Mouse (Mus musculus) embryonic facial prominence, embryonic 10.5 days (tissue): ENCODE results near the gene Pgd. TPM values are rescaled to one million over a fixed set of nuclear protein-coding genes. Genes with fewer than 3 reads are reported as not detected.

Experiments used
- DNase-seq: peaks from one replicate; pipeline ENCODE4 v3.0.0-alpha.2; 2017; ENCODE audit warnings: low spot score
- H3K27ac ChIP-seq: fragments of 300-500 bp; sonication (generic); replicated peaks from 2 replicates; pipeline ENCODE4 v1.5.1; 2016; ENCODE audit warnings: mild to moderate bottlenecking
- H3K27me3 ChIP-seq: fragments of 300-500 bp; sonication (generic); replicated peaks from 2 replicates; pipeline ENCODE4 v1.6.1; 2016; ENCODE audit warnings: low read depth, mild to moderate bottlenecking; ENCODE audit not compliant: poor library complexity, severe bottlenecking
- H3K36me3 ChIP-seq: fragments of 300-500 bp; sonication (generic); replicated peaks from 2 replicates; pipeline ENCODE4 v1.6.1; 2016; ENCODE audit warnings: mild to moderate bottlenecking, moderate library complexity
- H3K4me1 ChIP-seq: fragments of 300-500 bp; sonication (generic); 2 replicates; pipeline ENCODE4 v1.6.1; 2016
- H3K4me3 ChIP-seq: fragments of 300-500 bp; sonication (generic); 2 replicates; pipeline ENCODE4 v1.5.1; 2016; ENCODE audit warnings: mild to moderate bottlenecking, moderate library complexity
- H3K9me3 ChIP-seq: fragments of 300-500 bp; sonication (generic); 2 replicates; pipeline ENCODE4 v1.6.1; 2016; ENCODE audit warnings: mild to moderate bottlenecking
- WGBS: fragments of 180-500 bp; shearing (Covaris S2); methylation state at CpG from one replicate; pipeline ENCODE4 v1.1.7; 2016; 5-methylcytosine and 5-hydroxymethylcytosine counted together
- polyA plus RNA-seq: library from polyadenylated mRNA; unstranded; fragments of >200 nt; fragmentation: Nextera tagmentation; extraction: Ambion mirVana; gene quantifications from 2 replicates; pipeline ENCODE4 v1.2.1, GENCODE M21; 2016

Pgd gene
- polyA plus RNA-seq, 1 experiment from 2014 or later: 153 TPM

DNA sequence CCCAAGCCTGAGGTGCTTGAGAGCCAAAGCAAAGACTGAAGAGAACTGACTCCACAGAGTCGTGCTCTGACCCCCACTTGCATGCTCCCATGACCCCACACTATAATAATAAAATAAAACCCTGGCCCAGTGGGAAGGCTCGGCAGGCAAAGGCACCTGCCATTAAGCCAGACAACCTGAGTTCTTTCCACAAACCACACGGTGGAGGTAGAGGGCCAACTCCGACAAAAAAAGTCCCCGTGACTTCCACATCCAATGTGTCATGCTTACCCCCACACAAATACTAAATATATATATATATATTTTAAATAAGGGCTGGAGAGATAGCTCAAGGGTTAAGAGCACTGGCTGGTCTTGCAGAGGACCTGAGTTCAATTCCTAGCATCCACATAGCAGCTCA is 2.4 kb downstream of the Pgd start:
- H3K9me3 ChIP-seq: no peaks in the 10 kb centered on the region
- WGBS: 81% methylated on average over 5 of the region's 5 CpGs
- no peak for DNase-seq
- peaks cover 61% of the 10 kb centered on the region for H3K36me3 ChIP-seq
- H3K4me1 ChIP-seq: peaks cover 22% of the 10 kb centered on the region
- H3K27me3 ChIP-seq: no peaks in the 10 kb centered on the region
- H3K4me3 ChIP-seq: no peak overlapping the region
- no peak overlapping the region for H3K27ac ChIP-seq

DNA sequence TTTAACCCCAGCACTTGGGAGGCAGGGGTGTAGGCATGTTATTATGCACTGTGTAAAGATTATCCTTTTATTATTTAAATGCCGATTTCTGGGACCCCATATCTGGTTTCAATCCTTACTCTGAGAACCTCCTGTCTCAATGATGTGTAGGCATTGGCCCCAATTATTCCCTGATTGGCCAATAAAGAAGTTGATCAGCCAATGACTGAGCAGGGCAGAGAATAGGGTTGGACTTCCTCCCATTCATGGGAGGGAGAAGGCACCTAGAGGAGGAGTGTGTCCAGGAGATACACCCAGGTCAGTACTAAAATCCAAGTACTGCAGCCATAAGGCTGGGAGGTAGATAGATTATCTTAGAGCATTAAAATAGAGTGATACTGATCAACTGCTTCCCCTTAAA is 3.4 kb downstream of the Pgd start:
- WGBS: 81% methylated on average over 1 of the region's 1 CpGs
- H3K27ac ChIP-seq: no peak overlapping the region
- H3K36me3 ChIP-seq: peaks cover 71% of the 10 kb centered on the region
- H3K9me3 ChIP-seq: no peaks in the 10 kb centered on the region
- no peak overlapping the region for H3K4me3 ChIP-seq
- H3K27me3 ChIP-seq: no peaks in the 10 kb centered on the region
- H3K4me1 ChIP-seq: peaks cover 22% of the 10 kb centered on the region
- no peak for DNase-seq

GRCm38 (mm10) chr4:149161166-149161565 is 5.4 kb downstream of the Pgd start:
- no peaks in the 10 kb centered on the region for H3K27me3 ChIP-seq
- H3K9me3 ChIP-seq: no peaks in the 10 kb centered on the region
- 95% methylated on average over 6 of the region's 6 CpGs for WGBS
- H3K27ac ChIP-seq: no peak overlapping the region
- no peak overlapping the region for H3K4me3 ChIP-seq
- no peak for DNase-seq
- H3K36me3 ChIP-seq: peaks cover 91% of the 10 kb centered on the region
- H3K4me1 ChIP-seq: peaks cover 19% of the 10 kb centered on the region

- WGBS: 92% methylated on average over 13 of the region's 13 CpGs
- peaks cover 99% of the 10 kb centered on the region for H3K36me3 ChIP-seq
- no peak for DNase-seq
Measured at GRCm38 (mm10) chr4:149159891-149160290, 6.7 kb downstream of the Pgd start.

GRCm38 (mm10) chr4:149159203-149159602 is 7.4 kb downstream of the Pgd start:
- no peak for DNase-seq
- WGBS: 89% methylated on average over 2 of the region's 2 CpGs
- Histone ChIP-seq H3K27ac (no peak overlapping the region), H3K36me3 (peaks cover 100% of the 10 kb centered on the region), H3K4me1 (0 out of 2 replicates have a peak, but pooled peaks cover 6% of the 10 kb centered on the region), H3K9me3 (peaks cover 4% of the 10 kb centered on the region; the same call in 1 of the 2 replicates), H3K4me3 (no peak overlapping the region), H3K27me3 (no peaks in the 10 kb centered on the region)

More at GRCm38 (mm10) chr4:149159891-149160290, 6.7 kb downstream of the Pgd start:
- Histone ChIP-seq H3K4me3 (no peak overlapping the region), H3K9me3 (peaks cover 3% of the 10 kb centered on the region; the same call in 1 of the 2 replicates), H3K27me3 (no peaks in the 10 kb centered on the region), H3K4me1 (peaks cover 6% of the 10 kb centered on the region), H3K27ac (no peak overlapping the region)

GRCm38 (mm10) chr4:149157415-149157973 is 9.1 kb downstream of the Pgd start:
- Histone ChIP-seq H3K4me3 (no peak overlapping the region), H3K9me3 (peaks cover 4% of the 10 kb centered on the region; the same call in 1 of the 2 replicates), H3K36me3 (peaks cover 100% of the 10 kb centered on the region), H3K4me1 (no peaks in the 10 kb centered on the region), H3K27me3 (no peaks in the 10 kb centered on the region), H3K27ac (no peak overlapping the region)
- WGBS: 94% methylated on average over 8 of the region's 8 CpGs
- DNase-seq: no peak

GRCm38 (mm10) chr4:149155711-149156110 is 10.9 kb downstream of the Pgd start:
- DNase-seq: no peak
- Histone ChIP-seq H3K27ac (no peak overlapping the region), H3K4me3 (no peak overlapping the region), H3K9me3 (peaks cover 4% of the 10 kb centered on the region; the same call in 1 of the 2 replicates), H3K36me3 (peaks cover 100% of the 10 kb centered on the region), H3K4me1 (no peaks in the 10 kb centered on the region), H3K27me3 (no peaks in the 10 kb centered on the region)
- 96% methylated on average over 6 of the region's 6 CpGs for WGBS

- no peaks in the 10 kb centered on the region for H3K4me1 ChIP-seq
- no peak overlapping the region for H3K4me3 ChIP-seq
- DNase-seq: no peak
- H3K27ac ChIP-seq: no peak overlapping the region
- no peaks in the 10 kb centered on the region for H3K27me3 ChIP-seq
- WGBS: 98% methylated on average over 7 of the region's 7 CpGs
- H3K36me3 ChIP-seq: peaks cover 100% of the 10 kb centered on the region
- peaks cover 4% of the 10 kb centered on the region; the same call in 1 of the 2 replicates for H3K9me3 ChIP-seq
Measured at GRCm38 (mm10) chr4:149154859-149155258, 11.7 kb downstream of the Pgd start.

DNA sequence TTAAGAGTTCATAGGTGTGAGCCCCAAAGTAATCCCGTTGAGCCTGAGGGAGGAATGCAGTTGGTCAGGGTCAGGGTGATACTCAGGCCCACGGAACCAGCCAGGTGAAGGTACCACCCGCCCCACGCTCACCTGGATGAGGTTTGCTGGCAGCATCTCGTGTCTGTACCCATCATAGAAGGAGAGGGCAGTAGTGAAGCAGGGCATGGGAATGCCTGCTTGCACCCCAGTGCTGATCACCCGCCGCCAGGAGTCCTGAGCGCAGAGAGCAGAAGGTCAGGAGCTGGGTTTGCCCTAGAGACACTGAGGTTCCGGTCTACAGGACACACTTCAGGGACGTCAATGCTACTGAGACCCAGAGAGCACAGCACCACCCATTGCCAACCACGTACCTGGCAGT is 15.8 kb downstream of the Pgd start:
- Histone ChIP-seq H3K27ac (no peak overlapping the region), H3K9me3 (peaks cover 4% of the 10 kb centered on the region; the same call in 1 of the 2 replicates), H3K4me1 (peaks cover 21% of the 10 kb centered on the region), H3K4me3 (no peak overlapping the region), H3K27me3 (no peaks in the 10 kb centered on the region), H3K36me3 (peaks cover 69% of the 10 kb centered on the region)
- no peak for DNase-seq
- WGBS: 92% methylated on average over 11 of the region's 11 CpGs

- Histone ChIP-seq H3K36me3 (peaks cover 64% of the 10 kb centered on the region), H3K4me3 (no peak overlapping the region), H3K9me3 (peaks cover 4% of the 10 kb centered on the region; the same call in 1 of the 2 replicates), H3K4me1 (peaks cover 21% of the 10 kb centered on the region), H3K27ac (no peak overlapping the region), H3K27me3 (no peaks in the 10 kb centered on the region)
- DNase-seq: no peak
- 78% methylated on average over 11 of the region's 11 CpGs for WGBS
Measured at GRCm38 (mm10) chr4:149150256-149150655, 16.3 kb downstream of the Pgd start.

DNA sequence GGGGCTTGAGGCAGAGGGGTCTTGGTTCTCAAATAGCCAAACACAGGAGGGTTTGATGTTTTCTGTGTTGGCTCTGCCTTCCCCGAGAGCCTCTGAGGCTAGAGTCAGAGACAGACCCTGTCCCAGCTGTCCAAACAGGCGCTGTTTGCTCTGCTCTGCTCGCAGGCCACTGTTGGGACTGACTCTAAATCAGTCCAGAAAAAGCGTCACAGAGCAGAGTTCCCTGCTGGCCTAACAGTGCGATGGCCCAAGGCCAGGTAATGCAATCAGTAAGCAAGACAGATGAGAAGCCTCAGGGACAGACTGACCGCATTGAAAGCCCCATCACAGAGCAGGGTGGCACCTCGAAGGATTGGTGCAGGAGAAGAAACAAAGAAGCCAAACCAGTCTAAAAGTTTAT is 17.0 kb downstream of the Pgd start:
- H3K36me3 ChIP-seq: peaks cover 58% of the 10 kb centered on the region
- no peak for DNase-seq

GRCm38 (mm10) chr4:149149196-149149595 is 17.4 kb downstream of the Pgd start:
- Histone ChIP-seq H3K9me3 (no peaks in the 10 kb centered on the region), H3K4me1 (peaks cover 24% of the 10 kb centered on the region), H3K27ac (no peak overlapping the region), H3K27me3 (no peaks in the 10 kb centered on the region), H3K36me3 (peaks cover 53% of the 10 kb centered on the region), H3K4me3 (no peak overlapping the region)
- DNase-seq: no peak
- WGBS: 77% methylated on average over 9 of the region's 9 CpGs

More for the DNA sequence above, 17.0 kb downstream of the Pgd start:
- no peak overlapping the region for H3K4me3 ChIP-seq
- no peak overlapping the region for H3K27ac ChIP-seq
- H3K9me3 ChIP-seq: no peaks in the 10 kb centered on the region
- H3K4me1 ChIP-seq: peaks cover 23% of the 10 kb centered on the region
- H3K27me3 ChIP-seq: no peaks in the 10 kb centered on the region
- WGBS: 68% methylated on average over 7 of the region's 7 CpGs

GRCm38 (mm10) chr4:149148084-149148483 is 18.5 kb downstream of the Pgd start:
- Histone ChIP-seq H3K27ac (no peak overlapping the region), H3K4me3 (no peak overlapping the region), H3K36me3 (peaks cover 42% of the 10 kb centered on the region), H3K9me3 (no peaks in the 10 kb centered on the region), H3K27me3 (0 out of 2 replicates have a peak, but pooled peaks cover 4% of the 10 kb centered on the region), H3K4me1 (peaks cover 24% of the 10 kb centered on the region)
- 81% methylated on average over 4 of the region's 4 CpGs for WGBS
- DNase-seq: no peak
